Mouse (Mus musculus) c-Kit-positive CD71-negative TER-119-negative erythroid progenitor cells, embryonic 14.5 days (primary cell): Measurements from ENCODE around the gene Gm5640.
"Not testable (repeated sequence)": the region's sequence is repeated elsewhere in the genome, so short reads cannot be mapped to it uniquely, and the experiment has no call there.

Source experiments
- DNase-seq: peaks from one replicate; pipeline ENCODE4 v3.0.0-alpha.2; 2013; ENCODE audit warnings: low read depth

Gm5640 gene

DNA sequence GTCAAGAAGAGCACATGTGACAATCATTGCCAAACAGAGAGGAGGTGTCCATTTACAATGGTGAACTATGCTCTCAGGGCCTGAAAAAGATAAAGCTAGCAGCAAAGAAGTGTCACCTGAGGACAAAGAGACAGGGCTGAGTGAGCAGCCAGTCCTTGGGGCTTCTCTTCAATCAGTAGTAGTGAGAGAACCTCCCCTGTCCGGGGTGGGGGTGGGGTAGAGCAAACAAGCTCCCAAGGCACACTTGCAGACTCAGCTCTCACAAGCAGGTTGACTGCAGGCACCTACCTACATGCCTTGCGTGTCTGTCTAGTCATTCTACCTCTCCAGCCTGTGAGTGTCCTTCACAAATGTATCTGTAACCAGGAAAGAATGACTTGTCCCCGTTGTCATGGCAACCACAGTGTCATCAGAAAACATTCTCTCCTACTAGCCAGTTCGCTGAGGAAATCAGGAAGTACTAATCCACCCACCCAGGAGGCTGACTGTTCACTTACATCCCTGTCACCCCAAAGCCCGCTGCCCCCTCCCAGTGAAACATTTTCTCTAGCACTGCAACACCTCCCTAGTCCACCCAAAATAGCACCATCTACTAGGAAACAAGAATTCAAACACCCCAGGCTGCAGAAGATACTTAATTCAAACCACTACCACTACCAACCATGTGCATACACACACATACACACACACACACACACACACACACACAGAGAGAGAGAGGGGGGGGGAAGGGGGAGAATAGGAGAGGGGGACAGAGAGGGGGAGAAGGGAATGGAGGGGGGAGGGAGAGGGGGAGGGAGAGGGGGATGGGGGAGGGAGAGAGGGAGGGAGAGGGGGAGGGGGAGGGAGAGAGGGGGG lies at the start of gene Gm5640:
TSS of gene Gm5640 (minus strand) at position 170 of the 858 bp plus-strand sequence.
- DNase-seq, result peak; percentile 4

- not testable (repeated sequence) for DNase-seq
Measured at GRCm38 (mm10) chrX:74646393-74646792, 958 bp upstream of the Gm5640 start.

- no peak for DNase-seq
Measured at GRCm38 (mm10) chrX:74592379-74592778, 53.1 kb downstream of the Gm5640 start, which contains the start of gene Olfr1325. Gene Olfr1325, plus strand, starts transcription at chrX:74592679.
